Mouse (Mus musculus) 3134 (cell line): ENCODE results near the gene Vps25.
A peak's percentile ranks its signal among the peaks of the same experiment; 100 is the strongest.

Source experiments
- DNase-seq: peaks from one replicate; pipeline ENCODE4 v3.0.0-alpha.2; 2011; ENCODE audit warnings: low spot score; ENCODE audit not compliant: insufficient read length; ENCODE audit errors: extremely low read depth

Vps25 gene

DNA sequence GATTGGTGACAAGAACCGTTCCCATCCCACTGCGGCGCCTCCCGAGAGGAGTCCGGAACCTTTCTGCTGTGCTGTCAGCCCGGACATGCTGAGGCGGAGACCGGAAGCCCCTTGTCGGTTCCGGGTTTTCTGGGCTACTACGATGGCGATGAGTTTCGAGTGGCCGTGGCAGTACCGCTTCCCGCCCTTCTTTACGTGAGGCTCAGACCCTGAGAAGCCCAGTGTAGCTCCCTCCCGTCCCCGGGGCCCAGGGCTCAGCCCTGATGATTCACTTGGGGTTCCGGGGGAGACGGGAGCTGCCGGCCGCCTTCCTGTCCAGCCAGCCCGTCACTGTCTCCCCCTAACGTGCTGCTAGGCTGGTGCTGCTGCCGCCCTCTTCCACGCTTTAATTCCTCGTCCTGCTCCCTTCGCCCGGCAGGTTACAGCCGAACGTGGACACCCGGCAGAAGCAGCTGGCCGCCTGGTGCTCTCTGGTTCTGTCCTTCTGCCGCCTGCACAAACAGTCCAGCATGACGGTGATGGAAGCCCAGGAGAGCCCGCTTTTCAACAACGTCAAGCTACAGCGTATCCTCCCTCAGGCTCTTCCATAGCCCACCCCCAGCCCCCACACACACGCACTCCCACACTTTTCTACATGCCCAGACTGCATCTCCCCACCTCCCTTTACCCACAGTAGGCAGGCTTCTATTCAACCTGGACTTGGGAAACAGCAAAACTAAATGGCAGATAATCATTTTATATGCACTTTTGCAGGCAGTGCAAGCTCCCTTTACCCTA lies at the start of gene Vps25:
Gene Vps25, plus strand, starts transcription at position 95 of the 777 bp plus-strand sequence.
- DNase-seq = peak; percentile 88

DNA sequence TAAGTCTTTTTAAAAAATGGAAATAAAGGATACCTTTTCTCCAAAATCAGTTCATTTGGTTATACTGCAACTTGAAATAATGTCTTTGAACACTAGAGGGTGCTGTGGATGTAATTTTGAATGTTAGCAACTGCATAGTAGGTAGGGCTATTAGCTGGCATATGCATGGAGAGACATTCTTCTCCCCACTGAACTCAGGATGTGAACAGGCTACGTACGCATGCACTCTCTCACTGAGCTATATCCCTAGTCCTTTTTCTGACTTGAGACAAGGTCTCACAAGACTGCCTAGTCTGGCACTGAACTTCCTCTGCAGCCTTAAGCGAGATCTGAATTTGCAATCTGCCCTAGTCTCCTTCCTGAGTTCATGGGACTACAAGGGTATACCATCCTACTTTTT lies 41.5 kb upstream of the Vps25 start:
- no peak for DNase-seq

DNA sequence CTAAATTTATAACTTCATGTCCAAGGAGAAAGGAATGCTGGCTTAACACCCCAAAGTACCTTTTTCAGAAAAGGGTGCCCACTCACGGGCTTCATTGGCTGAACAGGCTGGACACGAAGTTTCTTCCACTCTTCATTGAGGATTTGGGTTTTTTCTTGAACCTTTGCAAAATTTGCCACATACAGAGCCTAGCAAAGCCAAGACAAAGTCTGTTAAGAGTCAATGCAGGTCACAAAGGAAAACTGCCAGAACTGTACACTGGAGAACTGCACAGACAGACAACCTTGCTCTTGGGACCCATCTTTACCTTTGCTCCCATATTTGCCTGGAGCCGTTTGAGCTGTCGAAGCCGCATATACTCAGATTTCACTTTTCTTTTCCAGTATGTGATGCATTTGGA lies 36.6 kb upstream of the Vps25 start:
- no peak for DNase-seq

DNA sequence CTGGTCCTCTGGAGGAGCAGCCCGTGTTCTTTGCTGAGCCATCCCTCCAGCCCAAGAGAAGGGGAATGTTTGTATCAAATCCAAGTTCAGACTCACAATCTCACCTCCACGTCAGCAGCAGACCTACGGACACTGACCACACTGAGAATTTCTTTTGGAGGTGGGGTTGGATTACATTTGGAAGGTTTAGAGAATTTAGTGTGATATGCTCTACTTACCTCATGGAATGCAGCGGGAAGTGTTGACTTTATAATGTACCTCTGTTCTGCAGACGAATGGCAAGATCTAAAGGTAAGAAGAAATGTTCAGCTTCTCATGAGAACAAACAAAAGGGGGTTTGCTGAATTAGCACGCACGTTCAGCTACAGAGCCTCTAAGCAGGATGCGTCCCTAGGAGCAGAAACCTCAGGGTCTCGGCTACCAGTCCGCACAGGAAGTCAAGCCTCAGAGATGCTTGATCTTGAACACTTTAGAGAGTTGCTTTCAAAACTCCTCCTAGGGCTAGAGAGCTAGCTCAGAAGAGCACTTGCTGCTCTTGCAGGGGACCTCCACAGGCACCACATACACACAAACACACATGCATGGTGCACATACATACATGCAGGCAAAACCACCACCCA lies 35.0 kb upstream of the Vps25 start:
- DNase-seq = no peak

DNA sequence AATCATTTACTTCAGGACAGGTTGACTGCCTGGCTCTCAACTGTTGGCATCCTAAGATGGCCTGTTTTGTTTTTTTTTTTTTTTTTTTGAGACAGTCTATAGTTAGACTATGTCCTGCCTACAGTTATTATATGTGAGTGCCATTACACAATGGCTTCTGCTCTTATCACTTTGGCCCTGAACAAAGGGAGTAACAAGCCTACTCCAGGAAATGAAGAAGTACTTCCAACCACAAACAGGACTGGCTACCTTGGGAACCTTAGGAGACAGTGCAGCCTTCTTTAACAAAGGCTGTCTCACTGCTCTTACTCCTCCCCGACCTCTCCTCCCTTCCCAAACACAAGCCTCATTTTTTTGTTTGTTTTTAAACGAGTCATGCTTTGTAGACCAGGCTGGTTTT lies 32.7 kb upstream of the Vps25 start:
- no peak for DNase-seq

DNA sequence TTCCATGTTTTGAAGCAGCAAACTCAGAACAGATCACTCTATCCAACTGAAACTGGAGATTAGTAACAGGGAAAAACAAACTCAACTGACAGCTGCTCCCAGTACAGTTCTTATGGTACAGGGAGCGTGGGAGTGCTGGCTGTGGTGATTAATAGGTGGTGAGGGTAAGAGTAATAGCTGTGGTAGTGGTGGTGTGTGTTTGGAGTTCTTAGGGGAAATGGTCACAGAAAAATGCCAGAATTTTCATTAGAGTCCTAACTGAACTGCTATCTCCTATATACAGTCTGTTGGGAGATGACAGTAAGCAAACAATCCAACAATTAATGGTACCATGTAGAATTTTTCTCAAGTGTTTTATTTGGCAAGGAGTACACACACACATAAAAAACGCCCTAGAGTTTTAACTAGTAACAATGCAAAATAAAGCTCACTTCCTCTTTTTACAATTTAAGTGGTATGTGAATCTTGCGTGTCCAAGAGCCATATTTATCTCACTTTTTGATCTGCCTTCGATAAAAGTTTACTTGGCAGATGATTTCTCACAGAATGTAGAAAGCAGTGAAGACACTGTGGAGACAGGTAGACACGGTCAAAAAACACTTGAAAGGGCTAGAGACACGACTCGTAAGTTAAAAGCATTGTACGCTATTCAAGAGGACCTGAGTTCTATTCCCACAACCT lies 32.1 kb upstream of the Vps25 start:
- no peak for DNase-seq

DNA sequence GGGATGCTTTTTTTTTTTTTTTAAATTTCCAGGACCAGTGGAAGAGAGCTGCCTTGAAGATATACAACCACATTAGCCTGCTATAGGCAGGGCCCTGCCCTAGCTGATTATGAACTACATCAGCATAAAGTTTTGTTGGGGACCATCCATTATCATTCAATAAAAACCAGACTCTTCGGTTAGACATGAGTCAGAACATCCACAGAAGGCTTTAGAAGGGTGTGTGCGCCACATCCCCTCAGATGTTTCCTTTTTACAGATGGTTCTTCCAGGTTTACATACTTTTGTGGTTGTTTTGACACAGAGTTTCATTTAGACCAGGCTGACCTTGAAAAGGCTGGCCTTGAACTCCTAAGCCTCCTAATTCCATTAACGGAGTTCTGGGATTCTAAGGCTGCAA lies 29.2 kb upstream of the Vps25 start:
- DNase-seq = no peak

DNA sequence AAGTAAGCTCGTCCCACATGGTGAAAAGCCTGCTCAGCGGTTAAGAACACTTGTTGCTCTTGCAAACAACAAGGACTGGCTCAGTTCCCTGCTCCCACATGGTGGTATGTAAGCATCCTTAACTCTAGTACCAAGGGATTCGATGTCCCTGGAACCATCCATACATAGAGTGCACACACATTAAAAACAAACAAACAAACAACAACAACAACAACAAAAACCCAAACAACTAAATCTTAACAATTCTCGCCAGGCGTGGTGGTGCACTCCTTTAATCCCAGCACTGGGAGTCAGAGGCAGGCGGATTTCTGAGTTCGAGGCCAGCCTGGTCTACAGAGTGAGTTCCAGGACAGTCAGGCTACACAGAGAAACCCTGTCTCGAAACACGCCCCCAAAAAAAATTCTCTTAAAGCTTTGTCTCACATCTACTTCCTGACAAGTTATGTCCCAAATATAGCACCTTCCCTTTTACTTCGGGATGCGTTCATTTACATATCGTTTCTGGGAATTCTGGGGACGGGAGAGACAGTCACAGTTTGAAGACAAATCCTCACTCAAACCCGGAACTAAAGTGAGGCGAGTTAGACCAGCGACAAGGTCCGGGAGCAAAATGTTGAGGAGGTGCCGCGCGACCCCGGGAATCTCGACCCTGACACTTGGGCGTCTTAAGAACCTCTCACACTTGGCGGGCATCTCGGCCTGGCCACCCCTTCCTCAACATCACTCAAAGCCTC lies 28.0 kb upstream of the Vps25 start:
- no peak for DNase-seq

DNA sequence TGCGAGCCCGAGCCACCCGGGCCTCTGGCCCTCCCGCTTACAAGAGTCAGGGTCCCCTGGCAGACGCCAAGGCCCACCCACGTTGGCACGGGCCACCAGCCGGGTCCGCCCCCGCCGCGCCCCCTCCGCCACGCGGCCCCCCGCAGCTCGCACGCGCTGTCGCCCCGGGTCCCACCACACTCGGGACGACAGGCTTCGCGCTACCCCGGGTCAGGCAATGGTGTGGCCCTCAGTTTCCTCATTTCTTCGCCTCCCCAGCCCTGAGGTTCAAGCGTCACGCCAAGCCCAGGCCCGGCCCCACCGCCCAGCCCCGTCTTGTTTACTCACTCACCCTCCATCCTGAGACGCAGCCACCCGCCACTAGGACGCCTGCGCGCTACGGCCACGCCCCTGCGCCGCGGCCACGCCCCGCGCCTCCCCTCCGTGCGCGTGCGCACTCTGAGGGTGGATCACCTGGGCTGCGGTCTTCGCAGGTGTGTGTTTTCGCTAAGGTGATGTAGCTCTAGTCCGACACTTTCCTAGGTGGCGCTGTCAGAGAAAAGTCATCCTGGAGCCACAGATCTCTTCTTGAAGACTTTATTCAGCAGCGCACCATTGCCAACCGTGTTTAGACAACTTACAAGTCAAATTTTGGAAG lies 27.3 kb upstream of the Vps25 start, which contains the start of gene Ezh1:
Gene Ezh1, minus strand, starts transcription at position 399 of the 637 bp plus-strand sequence.
- peak; percentile 85 for DNase-seq

DNA sequence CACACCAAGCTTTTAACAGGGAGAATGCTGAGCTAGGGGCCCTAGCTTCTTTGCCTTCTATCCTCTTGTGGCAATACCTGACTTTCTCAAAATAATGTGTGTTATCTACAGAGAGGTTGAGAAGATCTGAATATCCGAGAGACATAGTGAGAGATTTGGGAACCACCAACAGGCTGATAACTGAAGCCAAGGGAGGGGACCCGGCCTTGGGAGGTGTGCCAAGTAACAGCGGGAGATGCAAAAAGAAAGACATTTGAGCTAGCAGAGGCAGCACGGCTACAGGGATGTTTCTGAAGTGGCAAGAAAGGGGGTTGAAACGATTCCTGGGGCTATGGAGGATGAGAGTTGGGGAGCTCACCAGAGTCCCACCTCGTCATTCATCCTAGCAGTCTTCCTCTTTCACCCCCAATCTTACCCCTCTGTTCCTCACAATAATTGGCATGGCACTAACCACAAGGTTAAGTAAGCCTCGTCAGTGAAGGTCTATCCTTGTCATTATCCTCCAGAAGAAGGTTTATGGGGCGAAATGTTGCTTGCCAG lies 24.1 kb upstream of the Vps25 start:
- DNase-seq = no peak

DNA sequence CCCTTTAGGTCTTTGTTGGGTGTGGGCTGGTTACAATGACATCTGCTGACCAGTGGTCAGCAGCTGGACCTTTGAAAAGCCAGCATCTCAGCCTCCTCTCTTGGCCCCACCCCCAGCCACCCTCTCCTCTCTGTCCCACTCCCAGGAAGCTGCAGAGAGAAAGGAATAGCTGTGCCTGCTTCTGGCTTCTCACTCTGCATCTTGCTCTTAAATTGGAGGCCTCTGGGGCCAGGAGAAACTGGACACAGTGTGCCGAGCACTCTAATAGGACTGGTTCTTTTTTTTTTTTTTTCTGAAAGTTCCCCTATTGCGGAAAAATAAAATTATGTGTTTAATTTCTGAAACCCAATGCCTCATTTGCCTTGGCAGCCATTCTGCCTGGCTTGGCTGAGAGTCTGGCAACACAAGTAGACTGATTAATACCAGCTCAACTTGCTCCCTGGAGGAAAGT lies 23.4 kb upstream of the Vps25 start:
- DNase-seq = no peak

DNA sequence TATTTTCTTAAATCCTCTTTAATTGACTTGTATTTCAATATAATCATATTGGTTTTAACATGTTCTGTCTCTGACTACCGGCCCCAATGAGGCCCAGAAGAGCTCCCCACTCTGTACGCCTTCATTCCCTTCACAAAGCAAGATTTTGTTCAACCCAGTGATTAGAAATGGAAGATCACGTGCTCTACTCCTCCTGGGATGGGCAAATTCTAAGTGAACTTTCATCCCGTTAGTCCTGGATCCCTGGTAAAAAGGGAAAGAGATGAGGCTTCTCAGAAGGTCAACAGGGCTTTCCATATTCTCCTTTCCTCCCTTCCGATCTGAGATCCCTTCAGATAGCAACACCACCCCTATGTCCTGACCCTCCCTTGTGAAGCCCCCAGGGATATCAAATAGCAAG lies 23.0 kb upstream of the Vps25 start:
- no peak for DNase-seq

DNA sequence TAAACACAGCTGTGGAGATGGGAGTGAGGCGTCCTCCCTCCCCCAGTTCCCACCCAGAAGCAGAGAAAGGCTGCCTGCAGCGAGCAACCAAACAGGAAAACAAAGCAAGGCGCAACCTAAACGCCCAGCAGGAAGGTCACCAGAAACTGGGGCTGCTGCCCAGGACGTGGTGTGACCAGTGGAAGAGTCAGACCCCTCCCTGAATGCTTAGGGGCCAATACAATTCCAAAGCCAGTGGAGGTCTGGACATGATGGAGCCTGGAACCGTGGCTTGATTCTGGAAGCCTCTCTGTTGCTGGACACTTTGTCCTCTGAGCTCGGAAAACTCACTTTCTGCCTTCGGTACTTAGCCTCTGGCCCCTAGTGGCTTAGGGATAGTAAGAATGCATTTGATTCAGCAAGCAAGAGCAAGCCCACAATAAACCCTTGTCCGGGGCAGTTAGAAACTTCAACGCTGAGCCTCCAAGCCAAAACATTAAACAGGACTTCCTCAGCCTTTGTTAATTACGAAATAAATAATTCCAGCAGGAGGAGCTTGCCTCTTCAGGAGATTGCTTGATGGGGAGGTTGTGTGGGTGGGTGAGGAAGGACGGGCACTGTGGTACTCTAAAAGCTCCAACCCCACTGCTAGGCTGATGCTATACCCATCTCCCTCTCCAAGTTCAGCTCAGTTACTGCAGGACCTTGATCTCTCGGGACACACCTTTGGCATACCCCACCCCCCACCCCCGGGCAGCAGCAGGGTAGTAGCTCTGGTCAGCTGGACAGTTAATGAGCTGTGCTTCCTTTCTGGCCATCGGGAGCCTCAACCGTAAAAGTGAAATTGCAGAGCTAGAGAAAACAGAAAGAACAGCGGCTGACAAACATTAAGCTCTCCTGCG lies 22.3 kb upstream of the Vps25 start:
- DNase-seq = no peak

DNA sequence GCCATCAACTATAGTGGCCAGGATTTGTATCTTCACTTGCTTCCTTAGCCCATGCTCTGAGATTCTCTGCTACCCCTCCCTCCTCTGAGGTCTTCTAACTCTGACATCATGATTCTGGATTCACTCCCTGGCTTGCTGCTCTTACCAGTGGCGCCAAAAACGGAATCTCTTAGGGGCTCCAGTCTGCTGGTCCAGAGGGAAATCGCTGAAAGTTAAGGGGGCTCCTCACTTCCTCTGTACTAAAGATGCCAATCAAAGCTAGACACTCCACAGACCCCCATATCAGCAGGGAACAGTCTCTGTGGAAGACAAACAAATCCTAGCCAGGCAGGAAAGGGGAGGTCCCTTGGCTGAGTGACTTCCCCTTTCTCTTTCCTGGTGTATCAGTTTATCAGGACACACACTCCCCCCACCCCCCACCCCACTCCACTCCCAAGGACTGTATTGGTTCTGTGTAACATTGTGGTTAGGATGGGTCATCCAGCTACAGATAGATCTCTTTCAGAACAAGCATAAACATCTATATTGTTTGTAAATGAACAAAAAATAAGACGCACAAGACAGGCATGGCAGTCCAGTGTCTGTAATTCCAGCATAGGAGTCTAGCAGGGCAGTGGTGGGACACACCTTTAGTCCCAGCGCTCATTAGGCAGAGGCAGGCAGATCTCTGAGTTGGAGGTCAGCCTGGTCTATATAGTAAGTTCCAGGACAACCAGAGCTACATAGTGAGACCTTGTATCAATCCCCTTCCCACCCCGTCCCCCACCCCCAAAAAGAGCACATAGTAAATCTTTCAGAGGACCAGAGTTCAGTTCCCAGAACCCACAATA lies 21.3 kb upstream of the Vps25 start:
- no peak for DNase-seq

DNA sequence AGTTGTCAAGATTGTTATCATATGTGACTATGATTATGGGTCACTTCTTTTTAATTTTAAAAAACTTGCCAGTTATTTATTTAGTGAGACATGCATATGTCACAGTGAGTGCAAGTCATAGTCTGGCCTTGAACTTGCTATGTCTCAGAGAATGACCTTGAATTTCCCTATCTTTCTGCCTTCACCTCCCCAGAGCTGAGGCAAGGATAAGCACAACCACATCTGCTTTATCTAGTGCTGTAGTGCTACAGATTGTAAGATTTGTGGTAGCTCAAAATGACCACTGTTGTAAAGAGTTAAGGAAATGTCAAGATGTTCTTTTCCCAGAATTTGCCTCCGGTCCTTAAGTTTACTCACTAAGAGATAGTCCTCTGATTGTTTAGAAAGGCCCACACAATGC lies 20.3 kb upstream of the Vps25 start:
- DNase-seq = no peak

DNA sequence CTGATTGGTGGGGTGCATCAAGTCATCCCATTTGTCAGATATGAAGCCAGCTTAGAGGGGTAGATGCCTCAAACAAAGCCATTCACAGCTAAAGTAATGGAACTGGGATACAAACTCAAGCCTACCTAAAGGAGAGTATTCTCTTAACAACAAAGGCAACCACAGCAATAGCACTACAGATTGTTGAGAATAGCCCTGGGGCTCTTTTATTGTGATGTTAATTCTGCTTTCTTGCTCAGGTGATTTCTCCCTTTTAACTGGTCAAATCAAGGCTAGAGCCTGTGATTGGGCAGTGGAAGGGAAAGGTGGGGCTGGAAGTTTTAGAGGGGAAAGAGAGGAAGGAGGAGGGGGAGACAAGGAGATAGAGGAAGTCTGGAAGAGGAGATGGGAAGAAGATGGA lies 19.4 kb upstream of the Vps25 start:
- DNase-seq = no peak

DNA sequence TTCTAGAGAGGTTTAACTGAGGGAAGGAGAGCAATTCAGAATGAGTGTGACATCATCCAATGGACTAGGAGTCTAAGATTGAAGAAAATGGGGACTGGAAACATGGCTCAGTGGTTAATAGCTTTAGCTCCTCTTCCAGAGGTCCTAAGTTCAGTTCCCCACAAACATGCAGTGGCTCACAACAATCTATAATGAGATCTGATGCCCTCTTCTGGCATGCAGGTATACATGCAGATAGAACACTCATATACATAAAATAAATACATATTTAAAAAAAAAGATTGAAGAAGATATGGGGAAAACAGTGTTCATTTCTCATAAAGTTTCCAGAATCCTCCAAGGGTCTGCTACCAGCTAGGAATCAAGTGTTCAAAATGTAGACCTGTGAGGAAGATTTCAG lies 18.1 kb upstream of the Vps25 start:
- DNase-seq = no peak

DNA sequence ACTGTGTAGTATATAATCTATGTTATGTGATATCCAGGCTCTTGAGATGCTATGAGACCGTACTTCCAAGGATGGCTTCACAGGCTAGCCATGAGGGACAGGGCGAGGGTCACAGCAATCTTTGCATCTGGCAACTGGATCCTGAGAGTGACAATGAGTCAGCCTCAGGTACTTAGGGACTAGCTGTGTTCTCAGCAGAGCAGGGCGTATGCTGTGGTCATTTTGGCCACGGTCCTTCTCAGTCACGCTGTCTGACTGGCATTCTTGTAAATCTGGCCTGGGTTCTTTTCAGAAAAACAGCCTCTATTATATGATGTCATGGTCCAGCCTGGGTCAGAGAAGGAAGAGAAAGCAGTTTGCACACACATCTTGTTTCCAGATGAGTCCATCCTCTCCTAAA lies 16.7 kb upstream of the Vps25 start:
- DNase-seq = peak; percentile 67
